Mouse (Mus musculus) kidney, adult 18-20 months (tissue): ENCODE data around the gene Hfe2.
A peak's percentile ranks its signal among the peaks of the same experiment; 100 is the strongest.

Source experiments
- DNase-seq: peaks from one replicate; pipeline ENCODE4 v3.0.0; 2021

Hfe2 gene

GRCm38 (mm10) chr3:96532050-96532449 is 7.1 kb downstream of the Hfe2 start:
- DNase-seq = no peak

- no peak for DNase-seq
Measured at GRCm38 (mm10) chr3:96534300-96534699, 9.3 kb downstream of the Hfe2 start.

GRCm38 (mm10) chr3:96539316-96539715 is 14.3 kb downstream of the Hfe2 start:
- DNase-seq = no peak

DNA sequence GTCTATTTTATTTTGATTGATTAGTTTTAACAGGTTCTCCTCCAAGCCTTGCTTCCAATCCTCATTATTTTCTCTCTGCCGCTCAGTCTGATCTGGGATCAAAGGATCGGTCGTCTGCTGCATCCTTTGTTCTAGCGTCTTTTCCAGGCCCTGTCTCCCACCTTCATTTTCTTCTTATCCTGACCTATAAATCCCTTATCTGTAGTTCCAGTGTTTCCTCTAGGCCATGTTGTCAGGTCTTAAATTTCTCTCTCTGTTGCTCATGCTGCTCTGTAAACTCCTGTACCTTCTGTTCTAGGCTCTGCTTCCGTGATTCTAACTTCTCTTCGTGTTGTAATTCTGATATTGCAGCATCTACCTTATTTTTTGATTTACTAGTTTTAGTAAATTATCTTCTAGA is 15.8 kb downstream of the Hfe2 start:
- DNase-seq = no peak

GRCm38 (mm10) chr3:96541328-96542078 is 16.5 kb downstream of the Hfe2 start:
- DNase-seq = no peak

DNA sequence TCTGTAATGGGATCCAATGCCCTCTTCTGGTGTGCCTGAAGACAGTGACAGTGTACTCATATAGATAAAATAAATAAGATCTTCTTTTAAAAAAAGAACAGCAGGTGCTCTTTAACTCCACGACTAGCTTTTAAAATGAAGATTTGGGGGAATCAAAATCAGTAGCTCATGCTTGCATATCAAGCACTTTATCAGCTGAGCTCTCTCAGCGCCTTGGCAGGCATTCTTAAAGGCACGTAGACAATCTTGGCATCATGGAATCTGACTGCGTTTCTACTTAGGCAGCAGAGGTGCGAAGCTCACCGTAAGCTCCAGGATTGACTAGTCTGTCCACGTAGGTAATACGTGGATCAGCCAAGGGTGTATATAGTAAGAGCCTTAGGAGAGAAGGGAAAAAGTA is 17.6 kb downstream of the Hfe2 start:
- DNase-seq = no peak

DNA sequence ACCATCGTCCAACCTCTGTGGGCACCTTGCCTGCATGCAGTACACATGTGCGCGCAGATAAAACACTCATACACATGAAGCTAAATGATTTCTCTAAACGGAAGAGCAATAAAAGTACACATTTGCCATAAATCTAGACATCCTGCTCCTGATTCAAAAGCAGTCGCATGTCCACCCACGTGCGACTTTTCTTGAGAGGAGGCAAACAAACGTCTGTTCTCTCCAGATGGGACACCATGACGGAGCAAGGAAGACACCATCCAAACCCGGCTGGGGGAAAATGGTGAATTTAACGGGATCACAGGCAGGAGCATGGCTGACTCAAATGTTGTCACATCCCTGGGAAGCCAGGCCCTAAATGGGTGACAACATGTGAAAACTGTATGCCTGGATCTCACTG is 18.4 kb downstream of the Hfe2 start:
- DNase-seq = no peak

DNA sequence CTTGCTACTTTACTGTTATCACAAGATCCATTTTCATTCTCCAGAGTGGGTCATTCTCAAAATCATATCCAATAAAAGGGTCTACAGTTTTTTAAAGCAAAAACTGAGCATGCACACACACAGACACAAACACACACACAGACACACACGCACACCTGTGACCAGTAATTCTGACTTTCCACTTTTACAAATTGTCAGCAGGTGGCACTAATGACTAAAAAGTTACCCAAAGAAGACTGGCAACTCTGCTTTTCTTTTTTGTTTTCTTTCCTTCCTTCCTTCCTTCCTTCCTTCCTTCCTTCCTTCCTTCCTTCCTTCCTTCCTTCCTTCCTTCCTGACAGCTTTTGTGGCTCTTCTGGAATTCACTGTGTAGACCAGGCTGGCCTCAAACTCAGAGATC is 20.6 kb downstream of the Hfe2 start:
- DNase-seq = no peak

DNA sequence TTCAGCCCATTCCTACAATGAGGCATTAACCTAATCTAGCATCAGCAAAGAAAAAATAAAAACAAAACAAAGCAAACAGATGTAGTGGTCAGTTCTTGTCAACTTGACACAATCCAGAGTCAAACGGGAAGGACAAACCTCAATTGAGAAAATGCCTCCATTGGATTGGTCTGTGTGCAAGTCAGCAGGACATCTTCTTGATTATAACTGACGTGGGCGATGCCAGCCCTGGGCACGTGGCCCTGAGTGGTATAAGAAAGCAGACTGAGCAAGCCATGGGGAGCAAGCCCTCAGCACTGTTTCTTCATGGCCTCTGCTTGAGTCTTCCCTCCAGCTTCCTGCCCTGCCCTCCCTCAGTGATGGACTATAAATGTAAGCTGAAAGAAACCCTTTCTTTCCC is 21.9 kb downstream of the Hfe2 start:
- no peak for DNase-seq

GRCm38 (mm10) chr3:96547389-96547960 is 22.5 kb downstream of the Hfe2 start:
- peak; percentile 86 for DNase-seq

DNA sequence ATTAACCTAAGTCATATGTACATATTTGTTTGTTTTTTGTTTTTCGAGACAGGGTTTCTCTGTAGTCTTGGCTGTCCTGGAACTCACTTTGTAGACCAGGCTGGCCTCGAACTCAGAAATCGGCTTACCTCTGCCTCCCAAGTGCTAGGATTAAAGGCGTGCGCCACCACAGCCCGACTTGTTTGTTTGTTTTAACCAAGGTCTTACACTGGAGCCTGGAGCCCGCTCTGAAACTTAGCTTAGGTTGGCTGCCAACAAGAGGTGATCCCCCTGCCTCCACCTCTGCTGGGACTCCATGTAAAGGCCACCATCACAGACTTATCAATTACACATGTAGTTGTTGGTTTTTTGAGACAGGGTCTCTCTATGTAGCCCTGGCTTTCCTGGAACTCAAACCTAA is 23.9 kb downstream of the Hfe2 start:
- DNase-seq = no peak

DNA sequence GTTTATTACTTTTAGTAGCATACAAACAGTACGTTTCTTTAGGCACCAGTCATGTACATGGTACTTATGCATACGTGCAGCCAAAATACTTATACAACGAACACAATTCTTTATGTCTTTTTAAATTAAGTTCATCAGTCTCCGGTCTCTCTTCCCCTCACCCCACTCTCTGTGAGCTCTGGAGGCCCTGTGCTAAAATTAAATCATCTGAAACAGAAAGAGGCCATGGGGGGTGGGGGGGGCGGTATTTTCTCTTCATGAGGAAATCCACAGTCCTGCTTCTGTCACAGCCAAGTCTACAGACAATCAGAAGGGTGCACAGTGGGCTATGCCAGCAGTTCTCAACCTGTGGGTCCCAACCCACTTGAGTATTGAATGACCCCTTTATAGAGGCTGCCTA is 24.4 kb downstream of the Hfe2 start:
- no peak for DNase-seq

DNA sequence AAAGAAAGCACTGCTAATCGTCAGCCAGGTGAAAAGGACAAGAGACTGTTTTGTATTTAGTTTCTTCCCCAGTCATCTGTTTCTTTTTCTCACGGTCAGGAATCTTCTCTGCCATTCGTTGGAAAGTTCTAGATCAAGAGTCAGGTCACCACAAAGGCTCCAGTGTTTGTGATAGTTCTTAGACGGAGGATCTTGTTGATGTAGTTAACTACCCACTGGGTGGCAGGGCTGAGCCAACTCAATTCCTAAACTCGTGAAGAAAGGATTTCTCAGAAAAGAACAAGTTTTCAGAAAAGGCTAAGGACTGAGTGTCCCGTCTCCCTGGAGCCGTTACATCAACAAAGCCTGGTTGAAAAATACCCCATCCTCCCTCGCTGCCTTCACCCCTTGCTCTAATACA is 26.2 kb downstream of the Hfe2 start:
- peak; percentile 81 for DNase-seq

GRCm38 (mm10) chr3:96551890-96552289 is 26.9 kb downstream of the Hfe2 start:
- DNase-seq = no peak

DNA sequence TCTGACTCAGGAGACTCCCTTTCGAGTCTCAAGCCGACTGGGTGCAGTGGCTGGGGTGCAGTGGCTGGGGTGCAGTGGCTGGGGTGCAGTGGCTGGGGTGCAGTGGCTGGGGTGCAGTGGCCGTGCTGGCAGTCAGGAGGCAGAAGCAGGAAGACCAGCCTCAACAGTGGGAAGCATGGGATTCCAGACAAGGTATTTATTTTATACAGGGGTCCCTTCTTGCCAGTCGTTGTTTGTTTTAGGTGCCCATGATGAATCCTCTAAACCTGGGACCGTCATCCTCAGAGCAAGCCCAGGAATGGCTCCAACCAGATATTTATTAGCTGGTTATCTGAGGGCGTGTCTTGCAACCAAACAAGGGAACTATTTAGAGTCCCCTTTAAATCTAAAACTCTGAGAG is 28.6 kb downstream of the Hfe2 start:
- no peak for DNase-seq

DNA sequence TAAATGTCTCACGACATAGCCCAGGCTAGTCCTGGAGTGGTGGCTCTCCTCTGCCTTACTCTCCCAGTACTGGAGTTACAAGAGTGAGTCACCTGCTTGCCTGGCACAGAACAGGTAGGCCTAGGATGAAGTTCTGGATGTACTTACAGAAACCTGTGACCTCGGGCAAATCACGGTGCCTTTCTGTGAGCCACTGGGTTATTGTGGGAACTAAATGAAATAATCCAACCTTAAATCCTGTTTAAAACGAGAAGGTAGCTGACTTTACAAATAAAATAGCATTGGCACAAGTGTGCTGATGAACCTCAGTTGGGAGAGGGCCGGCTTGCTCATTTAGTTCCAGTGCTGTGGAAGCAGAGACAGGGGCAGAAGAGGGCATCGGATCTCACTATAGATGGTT is 29.3 kb downstream of the Hfe2 start:
- DNase-seq = peak; percentile 47

GRCm38 (mm10) chr3:96555041-96555596 is 30.1 kb downstream of the Hfe2 start:
- peak; percentile 89 for DNase-seq

GRCm38 (mm10) chr3:96555999-96556614 is 31.1 kb downstream of the Hfe2 start:
- DNase-seq = no peak

DNA sequence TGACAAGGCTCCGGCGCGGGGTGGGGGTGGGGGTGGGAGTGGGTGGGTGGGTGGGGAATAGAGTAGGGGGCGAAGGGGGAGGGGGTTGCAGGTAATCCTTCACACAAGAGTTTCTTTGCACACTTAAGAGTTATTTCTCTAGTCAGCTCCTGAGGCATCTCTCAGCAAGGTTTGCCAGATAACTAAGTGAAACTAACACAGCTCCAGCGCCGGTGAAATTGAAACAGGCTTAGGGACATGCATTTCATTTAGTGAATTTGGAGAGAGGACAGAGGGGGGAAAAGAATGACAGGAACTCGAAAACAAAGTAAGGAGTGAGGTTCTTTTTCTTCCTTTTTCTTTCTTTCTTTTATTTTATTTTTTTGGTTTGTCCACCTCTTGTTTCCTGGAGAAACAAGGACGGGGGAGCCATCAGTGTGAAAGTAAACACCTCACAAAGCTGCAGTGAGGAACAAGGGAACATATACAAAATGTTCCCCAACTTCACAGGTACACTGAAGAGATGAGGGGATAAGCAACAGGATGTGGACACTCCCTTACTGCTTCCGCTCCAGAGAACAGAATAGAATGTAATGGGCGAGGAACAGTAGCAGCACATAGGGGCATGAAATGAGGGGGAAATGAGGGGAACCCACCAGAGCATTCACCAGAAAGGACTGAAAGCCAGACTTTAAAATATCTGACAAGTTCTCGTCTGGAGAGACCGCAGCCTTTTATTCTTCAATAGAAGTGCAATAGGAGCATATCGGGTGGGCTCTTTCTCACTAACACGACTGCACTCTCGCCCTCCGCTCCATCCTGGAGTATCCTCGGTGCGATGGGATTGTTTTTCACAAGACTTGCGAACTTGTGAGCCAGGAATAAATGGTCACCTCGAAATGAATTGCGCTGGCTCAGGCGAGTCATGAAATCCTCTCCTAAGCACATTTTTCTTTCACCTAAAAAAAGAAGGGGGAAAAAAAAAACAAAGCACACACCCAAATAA is 32.0 kb downstream of the Hfe2 start:
- DNase-seq = peak; percentile 18

- DNase-seq = peak; percentile 100
Measured at GRCm38 (mm10) chr3:96557694-96558093, 32.7 kb downstream of the Hfe2 start, which contains the start of gene Txnip. TSS of gene Txnip (plus strand) at chr3:96557957.

DNA sequence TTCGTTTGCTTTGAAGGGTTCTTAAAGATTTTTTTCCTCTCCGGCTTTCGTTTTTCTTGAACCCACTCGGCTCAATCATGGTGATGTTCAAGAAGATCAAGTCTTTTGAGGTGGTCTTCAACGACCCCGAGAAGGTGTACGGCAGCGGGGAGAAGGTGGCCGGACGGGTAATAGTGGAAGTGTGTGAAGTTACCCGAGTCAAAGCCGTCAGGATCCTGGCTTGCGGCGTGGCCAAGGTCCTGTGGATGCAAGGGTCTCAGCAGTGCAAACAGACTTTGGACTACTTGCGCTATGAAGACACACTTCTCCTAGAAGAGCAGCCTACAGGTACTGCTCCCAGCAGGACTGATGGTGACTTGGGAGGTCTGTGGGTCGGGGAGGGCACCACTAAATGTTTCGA is 33.2 kb downstream of the Hfe2 start:
- DNase-seq = peak; percentile 68

GRCm38 (mm10) chr3:96558668-96559196 is 33.8 kb downstream of the Hfe2 start:
- DNase-seq = peak; percentile 32
